Mouse (Mus musculus): ENCODE data around the gene Narfl.
"Not testable (repeated sequence)": the region's sequence is repeated elsewhere in the genome, so short reads cannot be mapped to it uniquely, and the experiment has no call there.

Narfl gene

DNA sequence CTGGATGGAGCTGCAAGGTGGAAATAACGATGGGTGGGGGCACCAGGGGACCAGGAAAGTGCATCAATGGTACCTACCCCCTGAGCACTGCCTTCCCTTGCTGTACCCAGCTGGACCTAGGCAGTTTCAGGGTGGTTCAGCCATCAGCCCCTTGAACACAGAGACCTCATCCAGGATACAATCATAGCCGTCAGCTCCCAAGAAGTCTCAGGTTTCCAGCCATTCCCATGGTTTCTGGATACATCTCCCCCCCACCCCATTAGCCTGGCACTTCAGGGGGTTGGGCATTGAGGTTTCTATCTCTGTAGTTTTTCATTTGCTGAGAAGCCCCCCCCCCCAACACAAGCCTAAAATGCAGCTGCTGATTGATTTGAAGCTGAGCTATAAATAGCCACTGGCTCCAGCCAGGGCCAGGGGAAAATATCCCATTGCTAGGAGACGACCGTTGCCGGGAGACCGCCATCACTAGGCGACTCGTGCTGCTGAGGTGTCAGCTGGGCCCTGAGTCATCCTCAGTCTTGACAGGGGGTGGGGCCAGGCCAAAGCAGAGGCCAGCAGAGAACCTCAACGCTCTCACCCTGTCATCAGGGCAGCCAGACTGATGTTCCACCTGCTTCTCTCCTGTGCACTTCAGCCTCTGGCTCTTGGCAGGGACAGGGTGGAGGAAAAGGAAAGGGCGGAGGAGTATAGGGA is 29.4 kb downstream of the Narfl start:
- no peak for DNase-seq (ENCODE audit: low read depth, low spot score)

DNA sequence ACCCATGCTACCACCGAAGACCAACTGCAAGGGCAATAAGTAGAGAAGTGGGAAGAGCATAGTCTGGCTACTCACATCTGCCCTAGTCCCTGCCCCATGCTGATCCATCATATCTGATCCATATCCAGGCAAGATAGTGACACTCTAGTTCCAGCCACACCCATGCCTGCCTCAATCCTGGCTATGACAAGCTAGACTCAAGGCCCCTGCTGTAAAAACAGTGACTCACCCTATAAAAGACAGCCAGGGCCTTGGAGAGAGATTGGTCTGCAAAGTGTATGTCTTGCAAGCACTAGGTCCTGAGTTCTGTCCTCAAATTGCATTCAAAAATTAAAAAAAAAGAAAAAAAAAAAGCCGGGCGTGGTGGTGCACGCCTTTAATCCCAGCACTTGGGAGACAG is 32.9 kb downstream of the Narfl start:
- no peak for DNase-seq (ENCODE audit: low read depth, low spot score)

DNA sequence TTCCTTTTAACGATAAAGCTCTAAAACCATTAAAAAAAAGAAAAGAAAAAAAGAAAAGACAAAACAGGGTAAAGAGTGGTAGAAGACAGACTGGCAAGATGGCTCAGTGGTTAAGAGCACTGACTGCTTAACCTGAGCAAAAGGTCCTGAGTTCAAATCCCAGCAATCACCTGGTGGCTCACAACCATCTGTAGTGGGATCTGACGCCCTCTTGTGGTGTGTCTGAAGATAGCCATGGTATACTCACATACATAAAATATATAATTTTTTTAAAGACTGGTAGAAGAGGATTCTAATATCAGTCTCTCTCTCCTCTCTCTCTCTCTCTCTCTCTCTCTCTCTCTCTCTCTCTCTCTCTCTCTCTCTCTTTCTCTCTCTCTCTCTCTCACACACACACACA is 33.9 kb downstream of the Narfl start:
- DNase-seq (ENCODE audit: low read depth, low spot score): not testable (repeated sequence)

DNA sequence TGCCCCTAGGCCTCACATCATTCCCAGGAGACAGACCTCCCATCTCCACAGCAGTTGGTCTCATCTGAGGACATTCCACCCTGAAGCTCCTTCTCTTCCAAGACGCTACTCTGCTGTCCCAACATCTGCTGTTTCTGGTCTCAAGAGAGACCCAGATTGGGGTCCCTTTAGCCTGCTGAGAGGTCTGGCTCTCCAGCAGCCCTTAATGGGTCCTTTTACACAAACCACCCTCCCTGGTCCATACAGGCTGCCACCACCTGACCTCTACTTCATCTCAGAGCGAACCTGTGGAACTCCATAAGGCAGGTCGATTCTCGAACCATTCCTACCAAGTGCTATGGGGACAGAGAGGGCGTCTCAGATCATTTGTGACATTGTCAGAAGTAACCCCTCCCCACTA is 34.5 kb downstream of the Narfl start:
- no peak for DNase-seq (ENCODE audit: low read depth, low spot score)

DNA sequence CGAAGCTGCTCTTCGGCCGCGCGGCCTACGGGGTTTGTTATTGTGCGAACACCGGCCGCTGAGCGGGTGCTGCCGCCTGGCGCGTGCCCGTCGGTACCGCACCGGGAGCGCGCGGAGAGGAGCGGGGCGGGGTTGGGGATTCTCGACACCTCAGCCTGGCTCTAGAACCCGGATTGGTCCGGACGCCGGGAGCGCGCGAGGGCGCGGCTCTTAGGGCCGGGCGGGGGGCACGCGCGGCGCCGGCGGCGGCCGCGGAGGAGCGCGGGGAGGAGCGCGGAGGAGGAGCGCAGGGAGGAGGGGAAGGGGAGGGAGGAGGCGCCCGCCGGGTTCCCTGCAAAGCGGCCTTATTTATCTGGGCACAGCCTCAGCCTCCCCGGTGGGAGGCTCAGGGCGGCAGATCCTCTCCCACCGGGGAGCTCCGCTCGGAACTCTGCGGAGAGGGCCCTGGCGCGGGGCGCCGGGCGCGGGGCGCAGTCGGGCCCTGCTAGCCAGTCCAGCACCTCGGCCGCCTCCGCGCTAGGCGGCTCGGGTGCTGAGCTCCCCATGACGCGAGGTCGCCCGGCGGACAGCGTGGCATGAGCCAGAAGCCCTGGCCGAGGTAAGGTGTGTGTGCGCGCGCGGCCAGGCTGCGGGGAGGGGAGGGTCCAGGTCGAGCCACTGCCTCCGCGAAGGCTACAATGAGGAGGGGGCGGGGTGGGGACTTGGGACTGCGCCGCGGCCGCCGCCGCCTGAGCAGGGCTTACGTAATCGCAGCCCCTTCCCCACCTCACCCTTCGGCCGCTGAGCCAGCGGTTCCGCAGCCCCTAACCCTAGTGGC is 35.4 kb downstream of the Narfl start, which contains the start of gene Fbxl16:
Fbxl16 (plus strand) TSS at position 297 of the 817 bp plus-strand sequence.
- peak; percentile 49 for DNase-seq (ENCODE audit: low read depth, low spot score)

DNA sequence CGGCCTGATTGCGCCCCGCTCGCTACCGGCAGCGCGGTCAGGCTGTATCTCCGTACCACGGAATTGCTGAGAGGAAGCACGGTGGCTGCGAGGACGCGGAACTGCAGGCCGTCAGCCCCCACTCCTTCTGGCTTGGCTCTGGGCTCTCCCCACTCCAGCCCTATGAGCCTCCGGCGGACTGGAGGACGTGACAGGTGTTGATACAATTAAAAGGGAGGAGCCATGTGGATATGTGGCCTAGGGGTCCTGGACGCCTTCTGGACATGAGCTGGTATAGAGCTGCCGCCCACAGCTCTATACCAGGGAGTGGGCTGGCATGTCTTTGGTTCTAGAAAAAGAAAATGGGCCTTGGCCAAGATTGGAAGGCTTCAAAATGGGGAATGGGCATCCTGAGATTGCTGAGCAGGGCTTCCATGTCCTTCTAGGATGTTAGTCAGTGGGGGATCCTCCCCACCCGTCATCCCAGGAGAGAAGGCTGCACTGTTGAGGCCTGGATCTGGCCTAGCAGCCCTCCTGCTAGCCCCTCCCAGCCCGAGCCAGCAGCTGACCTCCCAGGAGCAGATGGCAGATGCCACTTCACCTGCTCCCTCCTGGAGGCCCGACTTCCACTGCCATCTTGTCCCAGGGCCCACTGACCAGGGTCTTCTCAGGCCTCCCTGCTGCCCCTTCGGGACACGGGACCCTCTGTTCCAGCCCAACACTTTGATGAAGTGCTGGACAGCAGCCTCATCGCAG is 36.2 kb downstream of the Narfl start:
- no peak for DNase-seq (ENCODE audit: low read depth, low spot score)

DNA sequence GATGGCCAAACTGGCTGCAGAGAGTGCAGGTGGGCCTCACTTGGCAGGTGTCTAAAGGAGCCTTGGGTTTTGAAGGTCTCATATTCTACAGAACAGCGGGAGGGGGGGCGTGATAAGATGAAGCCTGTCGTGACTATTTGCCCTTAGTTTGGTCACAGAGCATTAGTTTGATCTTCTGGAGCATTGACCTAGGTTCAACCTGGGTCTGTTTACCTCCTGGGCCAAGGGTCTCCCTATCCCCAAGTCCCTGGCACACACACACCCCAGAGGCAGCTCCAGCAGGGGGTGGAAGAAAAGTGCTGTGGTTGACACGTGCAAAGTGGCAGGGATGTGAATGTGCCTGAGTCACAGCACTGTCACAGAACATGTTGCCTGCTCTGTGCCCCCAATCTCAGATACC is 37.3 kb downstream of the Narfl start:
- no peak for DNase-seq (ENCODE audit: low read depth, low spot score)

DNA sequence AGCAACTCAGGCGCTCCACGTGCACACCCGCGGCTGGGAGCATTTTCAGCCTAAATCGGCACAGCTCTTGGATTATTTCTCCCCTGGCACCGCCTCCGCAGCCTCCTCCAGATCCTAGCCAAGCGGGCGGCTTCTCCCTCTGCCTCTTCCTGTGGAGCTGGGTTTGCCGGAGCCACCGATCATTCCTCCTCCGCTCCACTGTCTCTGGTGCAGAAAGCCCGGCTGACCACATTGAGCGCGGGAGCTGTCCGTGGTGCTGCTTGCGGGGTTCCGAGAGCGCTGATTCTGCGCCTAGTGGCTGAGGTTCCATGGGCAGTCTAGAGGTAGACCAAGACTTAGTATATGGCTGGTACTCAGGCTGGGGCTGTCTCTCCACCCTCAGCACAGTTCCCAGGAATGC is 39.9 kb downstream of the Narfl start:
- DNase-seq (ENCODE audit: low read depth, low spot score): peak; percentile 76

DNA sequence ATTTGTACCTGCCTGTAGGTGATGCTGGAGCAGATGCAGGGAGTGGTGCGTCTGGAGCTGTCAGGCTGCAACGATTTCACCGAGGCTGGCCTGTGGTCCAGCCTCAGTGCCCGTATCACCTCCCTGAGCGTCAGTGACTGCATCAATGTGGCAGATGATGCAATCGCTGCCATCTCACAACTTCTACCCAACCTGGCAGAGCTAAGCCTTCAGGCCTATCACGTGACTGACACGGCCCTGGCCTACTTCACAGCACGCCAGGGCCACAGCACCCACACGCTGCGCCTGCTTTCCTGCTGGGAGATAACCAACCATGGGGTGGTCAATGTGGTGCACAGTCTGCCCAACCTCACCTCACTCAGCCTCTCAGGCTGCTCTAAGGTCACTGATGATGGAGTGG is 44.1 kb downstream of the Narfl start:
- no peak for DNase-seq (ENCODE audit: low read depth, low spot score)

DNA sequence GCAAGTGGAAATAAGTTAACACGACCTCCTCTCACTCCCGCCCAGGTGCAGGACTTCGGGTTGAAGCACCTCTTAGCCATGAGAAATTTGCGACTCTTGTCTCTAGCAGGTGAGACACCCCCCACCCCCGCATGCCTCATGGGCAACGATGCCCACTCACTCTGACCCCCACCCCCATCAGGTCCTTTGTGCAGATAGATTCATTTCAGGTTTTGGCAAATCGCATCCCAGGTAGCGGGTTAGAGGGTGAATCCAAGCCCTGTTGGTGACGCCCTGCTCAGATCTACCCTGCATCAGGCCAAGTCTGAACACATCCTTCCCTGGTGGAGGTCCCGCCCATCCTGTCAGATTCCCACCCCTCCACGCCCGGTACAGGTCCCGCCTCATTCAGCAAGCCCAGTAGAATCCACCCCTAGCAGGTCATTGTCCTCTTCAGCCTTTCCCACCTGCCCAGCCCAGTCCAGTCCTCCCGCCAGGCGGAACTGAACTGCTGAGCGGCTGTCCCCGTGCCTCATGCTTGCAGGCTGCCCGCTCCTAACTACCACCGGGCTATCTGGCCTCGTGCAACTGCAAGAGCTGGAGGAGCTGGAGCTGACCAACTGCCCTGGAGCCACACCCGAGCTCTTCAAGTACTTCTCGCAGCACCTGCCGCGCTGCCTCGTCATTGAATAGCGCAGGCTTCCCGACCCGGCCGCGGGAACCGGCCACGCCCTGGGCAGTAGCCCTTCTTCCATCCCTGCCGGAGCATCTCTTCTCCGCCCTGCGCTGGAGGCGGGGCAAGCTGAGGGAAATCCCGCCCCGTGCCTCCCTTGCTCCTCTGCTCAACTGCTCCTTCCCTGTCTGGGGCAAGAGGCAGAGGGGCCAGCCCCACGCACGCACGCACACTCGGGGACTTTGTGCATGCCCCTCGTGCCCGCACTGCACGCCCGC is 45.5 kb downstream of the Narfl start:
- no peak for DNase-seq (ENCODE audit: low read depth, low spot score)

DNA sequence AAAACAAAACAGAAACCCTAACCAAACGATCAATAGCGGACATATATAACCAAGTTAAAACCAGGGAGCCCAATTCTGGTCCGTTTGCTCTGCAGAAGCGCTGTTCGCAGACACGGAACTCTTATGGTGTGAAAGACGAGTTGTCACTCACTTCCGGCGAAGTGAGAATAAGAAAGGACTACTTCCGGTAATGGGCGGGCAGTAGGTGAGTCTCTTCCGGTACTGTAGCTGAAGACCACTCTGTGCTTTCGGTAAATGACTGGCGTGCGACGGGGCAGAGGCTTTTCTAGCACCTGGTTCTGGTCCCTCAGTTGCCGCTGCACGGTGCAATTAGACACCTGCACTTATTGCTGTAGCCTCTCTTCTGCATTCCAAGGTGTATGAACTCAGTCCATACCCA is 49.9 kb downstream of the Narfl start, which contains the start of gene Wdr24:
Wdr24 (plus strand) TSS at position 176 of the 400 bp plus-strand sequence.
- DNase-seq (ENCODE audit: low read depth, low spot score): peak; percentile 90

DNA sequence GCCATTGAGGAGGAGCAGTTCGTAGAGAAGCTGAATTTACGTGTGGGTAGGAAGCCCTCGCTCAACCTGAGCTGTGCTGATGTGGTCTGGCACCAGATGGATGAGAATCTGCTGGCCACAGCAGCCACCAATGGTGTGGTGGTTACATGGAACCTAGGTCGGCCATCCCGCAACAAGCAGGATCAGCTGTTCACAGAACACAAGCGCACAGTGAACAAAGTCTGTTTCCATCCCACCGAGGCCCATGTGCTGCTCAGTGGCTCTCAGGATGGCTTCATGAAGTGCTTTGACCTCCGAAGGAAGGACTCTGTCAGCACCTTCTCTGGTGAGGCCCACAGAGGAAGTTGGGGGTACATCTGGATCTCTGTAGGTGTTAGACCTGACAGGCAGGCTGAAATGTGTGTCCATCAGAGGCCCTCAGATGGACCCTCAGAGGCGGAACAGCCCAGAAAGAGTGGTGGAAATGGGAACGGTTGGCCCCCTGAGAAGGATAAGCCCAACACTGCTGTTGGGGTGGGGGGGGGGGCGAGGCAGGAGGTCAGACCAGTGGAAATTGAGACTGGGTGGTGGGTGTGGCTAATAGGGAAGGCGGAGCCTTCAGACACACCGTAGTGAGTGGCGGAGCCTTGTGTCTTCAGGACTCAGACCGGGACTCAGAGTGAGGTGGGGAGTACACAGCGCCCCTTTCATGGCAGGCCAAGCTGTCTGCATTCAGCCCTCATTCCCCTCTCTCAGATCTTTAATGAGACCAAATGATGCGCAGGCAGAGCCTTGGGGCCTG is 51.0 kb downstream of the Narfl start:
- no peak for DNase-seq (ENCODE audit: low read depth, low spot score)

DNA sequence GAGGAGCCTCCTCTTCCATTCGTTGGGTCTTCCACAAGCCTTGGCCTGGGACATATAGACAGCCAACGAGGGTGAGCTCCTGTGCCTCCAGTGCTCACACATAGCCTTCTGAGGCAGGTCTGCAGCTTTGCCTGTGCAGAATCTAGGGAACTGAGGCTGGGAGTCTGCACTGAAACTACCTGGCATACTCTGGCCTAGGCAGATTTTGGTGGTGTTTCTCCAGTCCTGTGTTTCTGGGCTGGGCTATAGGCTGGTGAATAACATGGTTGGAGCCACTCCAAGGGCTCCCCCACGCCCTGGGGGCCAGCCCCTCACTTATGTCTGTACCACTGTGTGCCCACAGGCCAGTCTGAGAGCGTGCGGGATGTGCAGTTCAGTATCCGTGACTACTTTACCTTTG is 51.7 kb downstream of the Narfl start:
- no peak for DNase-seq (ENCODE audit: low read depth, low spot score)

DNA sequence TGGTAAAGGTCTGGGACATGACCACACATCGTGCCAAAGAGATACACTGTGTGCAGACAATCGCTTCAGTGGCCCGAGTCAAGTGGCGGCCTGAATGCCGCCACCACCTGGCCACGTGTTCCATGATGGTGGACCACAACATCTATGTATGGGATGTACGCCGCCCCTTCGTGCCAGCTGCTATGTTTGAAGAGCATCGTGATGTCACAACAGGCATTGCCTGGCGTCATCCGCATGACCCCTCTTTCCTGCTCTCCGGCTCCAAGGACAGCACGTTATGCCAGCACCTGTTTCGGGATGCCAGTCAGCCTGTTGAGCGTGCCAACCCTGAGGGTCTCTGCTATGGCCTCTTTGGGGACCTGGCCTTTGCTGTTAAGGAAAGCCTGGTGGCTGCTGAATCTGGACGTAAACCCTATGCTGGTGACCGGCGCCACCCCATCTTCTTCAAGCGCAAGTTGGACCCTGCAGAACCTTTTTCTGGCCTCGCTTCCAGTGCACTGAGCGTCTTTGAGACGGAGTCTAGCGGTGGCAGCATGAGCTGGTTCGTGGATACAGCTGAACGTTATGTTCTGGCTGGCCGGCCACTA is 52.5 kb downstream of the Narfl start:
- DNase-seq (ENCODE audit: low read depth, low spot score): no peak

DNA sequence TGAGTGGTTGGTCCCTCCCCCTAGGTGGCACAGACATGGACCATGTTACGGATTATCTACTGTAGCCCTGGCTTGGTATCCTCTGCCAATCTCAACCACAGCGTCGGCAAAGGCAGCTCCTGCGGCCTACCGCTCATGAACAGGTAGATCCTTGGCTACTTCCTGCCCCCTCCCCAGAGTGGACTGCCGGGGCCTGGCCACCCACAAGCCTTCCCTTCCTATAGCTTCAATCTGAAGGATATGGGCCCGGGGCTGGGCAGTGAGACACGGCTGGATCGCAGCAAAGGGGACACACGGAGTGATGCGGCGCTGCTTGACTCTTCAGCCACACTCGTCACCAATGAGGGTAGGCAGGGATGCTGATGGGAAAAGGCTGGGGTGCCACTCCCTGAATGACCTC is 53.4 kb downstream of the Narfl start:
- DNase-seq (ENCODE audit: low read depth, low spot score): no peak

DNA sequence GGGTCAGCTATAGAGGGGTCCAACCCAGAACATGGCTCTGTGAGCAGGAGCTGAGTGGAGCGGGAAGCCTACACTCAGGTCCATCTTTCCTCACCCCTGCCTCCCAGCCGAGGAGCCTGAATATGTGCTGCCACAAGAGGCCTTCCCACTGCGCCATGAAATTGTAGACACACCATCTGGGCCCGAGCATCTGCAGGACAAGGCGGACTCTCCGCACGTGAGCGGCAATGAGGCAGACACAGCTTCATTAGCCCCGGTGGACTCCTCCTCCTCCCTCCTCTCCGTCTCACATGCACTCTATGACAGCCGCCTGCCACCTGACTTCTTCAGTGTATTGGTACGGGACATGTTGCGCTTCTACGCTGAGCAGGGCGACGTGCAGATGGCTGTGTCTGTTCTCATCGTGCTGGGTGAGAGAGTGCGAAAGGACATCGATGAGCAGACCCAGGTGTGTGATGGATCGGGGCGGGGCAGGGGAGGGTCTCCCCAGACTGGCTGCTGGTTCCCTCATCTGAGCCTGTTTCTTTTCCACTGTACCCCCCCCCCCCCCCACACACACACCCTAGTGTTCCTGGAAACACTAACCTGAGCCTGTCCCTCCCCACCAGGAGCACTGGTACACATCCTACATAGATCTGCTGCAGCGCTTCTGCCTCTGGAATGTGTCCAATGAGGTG is 54.1 kb downstream of the Narfl start:
- no peak for DNase-seq (ENCODE audit: low read depth, low spot score)

DNA sequence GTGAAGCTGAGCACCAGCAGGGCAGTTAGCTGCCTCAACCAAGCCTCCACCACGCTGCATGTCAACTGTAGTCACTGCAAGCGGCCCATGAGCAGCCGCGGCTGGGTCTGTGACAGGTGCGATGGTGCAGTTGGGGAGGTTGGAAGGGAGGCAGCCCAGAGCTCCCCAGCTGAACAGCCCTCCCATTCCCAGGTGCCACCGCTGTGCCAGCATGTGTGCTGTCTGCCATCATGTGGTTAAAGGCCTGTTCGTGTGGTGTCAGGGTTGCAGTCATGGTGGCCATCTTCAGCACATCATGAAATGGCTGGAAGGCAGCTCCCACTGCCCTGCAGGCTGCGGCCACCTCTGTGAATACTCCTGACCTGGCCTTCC is 54.6 kb downstream of the Narfl start:
- peak; percentile 29 for DNase-seq (ENCODE audit: low read depth, low spot score)

DNA sequence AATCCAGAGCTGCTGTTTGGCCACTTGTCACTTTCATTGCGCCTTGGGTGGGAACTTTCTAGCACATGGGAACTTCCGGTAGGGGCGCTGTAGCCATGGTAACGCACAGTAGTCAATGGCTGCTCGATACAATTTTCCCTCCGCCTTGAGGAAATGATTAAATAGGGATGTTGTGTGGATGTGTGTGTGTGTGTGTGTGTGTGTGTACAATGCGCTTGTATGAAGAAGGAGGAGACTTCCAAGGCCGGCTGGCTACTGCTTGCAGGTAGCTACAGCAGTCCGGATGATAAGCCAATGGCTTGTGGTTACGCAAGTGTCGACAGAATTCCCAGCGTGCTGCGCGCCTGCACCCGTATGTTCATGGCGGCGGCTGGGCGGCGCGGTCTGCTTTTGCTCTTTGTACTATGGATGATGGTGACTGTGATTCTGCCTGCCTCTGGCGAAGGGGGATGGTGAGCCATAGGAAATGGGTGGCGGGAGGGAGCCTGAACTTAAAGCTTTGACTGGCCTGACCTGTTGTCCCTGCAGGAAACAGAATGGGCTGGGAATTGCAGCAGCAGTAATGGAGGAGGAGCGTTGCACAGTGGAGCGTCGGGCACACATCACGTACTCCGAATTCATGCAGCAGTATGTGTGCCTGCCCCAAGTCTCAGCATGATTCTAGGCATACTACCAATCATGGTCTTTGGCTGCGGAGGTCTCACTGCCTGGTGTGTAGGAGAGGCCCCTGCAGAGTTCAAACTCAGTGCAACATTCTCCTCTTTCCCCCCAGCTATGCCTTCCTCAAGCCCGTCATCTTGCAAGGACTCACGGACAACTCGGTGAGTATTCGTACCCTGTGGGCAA is 55.4 kb downstream of the Narfl start, which contains the start of gene Jmjd8:
Jmjd8 (plus strand) TSS at position 156 of the 846 bp plus-strand sequence.
- DNase-seq (ENCODE audit: low read depth, low spot score): peak; percentile 85

All from CD4-positive helper T cell, adult 2 months (primary cell).